Mouse (Mus musculus) ES-Bruce4 (cell line): ENCODE data around the gene Gm20877. TPM values are rescaled to one million over a fixed set of nuclear protein-coding genes. Genes with fewer than 3 reads are reported as not detected.
"Not testable (repeated sequence)": the region's sequence is repeated elsewhere in the genome, so short reads cannot be mapped to it uniquely, and the experiment has no call there.

ENCODE experiments used
- H3K27ac ChIP-seq: 2 replicates; pipeline ENCODE4 v1.5.1; 2012; ENCODE audit warnings: low read length, inconsistent platforms; ENCODE audit not compliant: insufficient read depth
- H3K27me3 ChIP-seq: 2 replicates; pipeline ENCODE4 v1.6.1; 2012; ENCODE audit warnings: mild to moderate bottlenecking, low read length, inconsistent platforms; ENCODE audit not compliant: control insufficient read depth, poor library complexity, insufficient read depth, severe bottlenecking
- H3K36me3 ChIP-seq: 2 replicates; pipeline ENCODE4 v1.6.1; 2012; ENCODE audit warnings: inconsistent platforms, mild to moderate bottlenecking, low read length, moderate library complexity; ENCODE audit not compliant: control insufficient read depth, poor library complexity, insufficient read depth, severe bottlenecking
- H3K4me1 ChIP-seq: one replicate; pipeline ENCODE4 v1.8.1; 2011; ENCODE audit warnings: low read length; ENCODE audit not compliant: control insufficient read depth, insufficient read depth
- H3K4me3 ChIP-seq: 2 replicates; pipeline ENCODE4 v1.5.1; 2011; ENCODE audit warnings: low read depth, mild to moderate bottlenecking, low read length
- H3K9ac ChIP-seq: 2 replicates; pipeline ENCODE4 v1.6.1; 2012; ENCODE audit warnings: low read depth, mild to moderate bottlenecking, inconsistent platforms; ENCODE audit not compliant: poor library complexity, severe bottlenecking
- H3K9me3 ChIP-seq: replicated peaks from 2 replicates; pipeline ENCODE4 v1.6.1; 2012; ENCODE audit warnings: mild to moderate bottlenecking, low read length, inconsistent platforms; ENCODE audit not compliant: control insufficient read depth, poor library complexity, insufficient read depth, severe bottlenecking
- polyA plus RNA-seq: library from polyadenylated mRNA; stranded (reverse); fragments of >200 nt; gene quantifications from 2 replicates; pipeline ENCODE4 v1.2.4, GENCODE M21; 2011; ENCODE audit warnings: low read depth; ENCODE audit not compliant: missing spikeins, insufficient read depth, insufficient read length

Gene Gm20877
- not detected in 2 replicates for polyA plus RNA-seq

GRCm38 (mm10) chrY:17093573-17093972 is at the start of gene Gm20877:
Gene Gm20877 (plus strand): TSS chrY:17093873.
- H3K9ac ChIP-seq = not testable (repeated sequence)

More at GRCm38 (mm10) chrY:17093573-17093972, at the start of gene Gm20877:
- H3K27me3 ChIP-seq, H3K9me3 ChIP-seq, H3K4me1 ChIP-seq, H3K27ac ChIP-seq, H3K4me3 ChIP-seq, H3K36me3 ChIP-seq: not testable (repeated sequence)
